Comparison of ENCODE assay signal across 17 mouse cellular contexts in the genomic region with DNA sequence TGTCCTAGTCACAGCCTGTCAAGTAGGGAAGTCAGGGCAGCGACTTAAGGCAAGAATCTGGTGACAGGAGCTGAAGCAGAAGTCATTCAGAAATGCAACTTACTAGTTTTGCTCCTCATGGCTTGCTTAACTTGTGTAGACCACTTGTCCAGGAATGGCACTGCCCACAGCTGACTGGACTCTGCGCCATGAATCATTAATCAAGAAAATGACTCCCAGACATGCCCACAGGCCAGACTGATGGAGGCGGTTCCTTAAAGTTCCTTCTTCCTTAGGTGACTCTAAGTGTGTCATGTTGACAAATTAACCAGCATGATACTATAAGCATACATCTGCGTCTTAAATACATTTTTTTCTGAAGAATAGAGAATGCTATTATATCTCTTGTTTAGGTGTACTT.
"Had no signal": no experiment of that assay in that cellular context is flagged by ENCODE, and none has a peak within 500 bp of the region (broad histone marks: within the 10 kb centered on the region; RNA-seq: fewer than 3 reads in every experiment).

No protein-coding gene starts in this region.

- H3K9me3 ChIP-seq: lung, embryonic 15.5 days; megakaryocyte, embryonic 14.5 days; midbrain, embryonic 13.5 days; midbrain, embryonic 15.5 days; neural tube, embryonic 12.5 days; stomach, embryonic 15.5 days had no signal

- ATAC-seq: lung, postnatal 0 days; midbrain, embryonic 13.5 days; midbrain, embryonic 15.5 days had no signal

- H3K9ac ChIP-seq: lung, embryonic 15.5 days; midbrain, embryonic 13.5 days; midbrain, embryonic 15.5 days; neural tube, embryonic 12.5 days; stomach, embryonic 15.5 days had no signal

- H3K27me3 ChIP-seq: lung, embryonic 15.5 days; megakaryocyte, embryonic 14.5 days; midbrain, embryonic 13.5 days; midbrain, embryonic 15.5 days; neural tube, embryonic 12.5 days; stomach, embryonic 15.5 days had no signal

- H3K27ac ChIP-seq: lung, embryonic 15.5 days; macrophage; midbrain, embryonic 13.5 days; midbrain, embryonic 15.5 days; neural tube, embryonic 12.5 days; stomach, embryonic 15.5 days; stomach, postnatal 0 days had no signal

- H3K4me1 ChIP-seq: lung, embryonic 15.5 days; midbrain, embryonic 13.5 days; midbrain, embryonic 15.5 days; neural tube, embryonic 12.5 days; stomach, embryonic 15.5 days had no signal

- H3K4me2 ChIP-seq: lung, embryonic 15.5 days; midbrain, embryonic 11.5 days; midbrain, embryonic 13.5 days; midbrain, embryonic 15.5 days; neural tube, embryonic 12.5 days; stomach, embryonic 15.5 days had no signal

- H3K4me3 ChIP-seq: lung, embryonic 15.5 days; megakaryocyte, embryonic 14.5 days; midbrain, embryonic 13.5 days; midbrain, embryonic 15.5 days; neural tube, embryonic 12.5 days; stomach, embryonic 15.5 days had no signal

- DNase-seq: lung, adult 2 months; lung, postnatal 14 days; lung, postnatal 36 days; right cerebral cortex, postnatal 14 days; thymus, adult 2 months; thymus, postnatal 25 days; thymus, postnatal 4 days had no signal
